Mouse (Mus musculus): ENCODE measurements around the gene Gimap5. TPM values are rescaled to one million over a fixed set of nuclear protein-coding genes. Genes with fewer than 3 reads are reported as not detected.

Gimap5 gene
- 2.3 and 3.8 TPM in 2 replicates for polyA plus RNA-seq (2015; fragmentation: Nextera tagmentation; extraction: Ambion mirVana)

DNA sequence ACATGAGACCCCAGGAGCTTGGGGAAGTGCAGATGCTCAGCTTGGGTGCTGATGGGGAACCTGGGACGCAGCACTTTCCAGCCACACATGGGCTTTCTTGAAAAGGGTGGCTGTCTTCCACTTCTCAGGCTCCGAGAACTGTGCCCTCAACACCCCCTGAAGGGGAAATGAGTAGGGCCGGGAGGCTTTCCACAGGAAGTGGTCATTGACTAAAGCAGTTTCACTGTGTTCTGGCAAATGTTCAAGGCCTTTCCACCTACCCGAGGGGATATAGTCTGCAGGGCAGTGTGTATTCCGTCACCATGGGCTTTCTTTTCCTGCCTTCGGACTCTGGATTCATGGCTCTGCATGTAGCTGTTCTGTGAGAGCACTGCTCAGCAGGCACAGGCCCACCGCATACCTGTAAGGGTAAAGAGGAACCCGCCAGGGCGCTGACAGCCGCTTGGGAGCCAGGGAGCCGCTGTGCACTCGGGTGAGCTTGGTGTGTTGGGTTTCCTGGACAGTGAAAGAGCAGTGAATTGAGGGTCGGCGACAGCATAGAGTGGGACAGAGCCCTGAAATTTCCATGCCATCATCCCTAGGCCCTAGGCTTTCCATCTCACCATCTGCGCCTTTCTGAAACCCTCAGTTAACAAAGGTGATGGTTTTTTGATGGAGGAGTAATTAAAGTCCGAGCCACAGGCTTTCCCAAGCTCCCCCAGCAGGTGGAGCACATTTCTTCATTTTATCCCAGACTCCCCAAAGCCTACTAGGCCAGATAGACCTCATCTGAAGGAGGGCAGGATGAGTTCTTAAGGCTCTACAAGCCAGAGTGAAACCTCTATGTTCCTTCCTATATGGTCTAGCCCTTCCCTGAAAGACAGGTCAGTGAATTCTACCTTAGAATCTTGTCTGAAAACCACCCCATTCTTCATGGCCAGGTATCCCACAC is at the start of gene Gimap5:
Gimap5 (plus strand) TSS at position 239 of the 931 bp plus-strand sequence.
- Histone ChIP-seq H3K27ac (no peak within 1 kb of the TSS), H3K27me3 (peaks cover 49% of the 10 kb centered on the region), H3K4me2 (peak within 1 kb of the TSS; percentile 30), H3K9ac (0 out of 2 replicates have a peak within 1 kb of the TSS, but pooled peaks have one; percentile 27), H3K9me3 (no peaks in the 10 kb centered on the region), H3K36me3 (no peaks in the 10 kb centered on the region), H3K4me3 (no peak within 1 kb of the TSS), H3K4me1 (peaks cover 8% of the 10 kb centered on the region)
- WGBS: 42% methylated on average over 16 of the region's 16 CpGs
- ATAC-seq (ENCODE audit: insufficient number of reproducible peaks, insufficient read depth, low FRiP score, low TSS enrichment, low read depth): no peak

DNA sequence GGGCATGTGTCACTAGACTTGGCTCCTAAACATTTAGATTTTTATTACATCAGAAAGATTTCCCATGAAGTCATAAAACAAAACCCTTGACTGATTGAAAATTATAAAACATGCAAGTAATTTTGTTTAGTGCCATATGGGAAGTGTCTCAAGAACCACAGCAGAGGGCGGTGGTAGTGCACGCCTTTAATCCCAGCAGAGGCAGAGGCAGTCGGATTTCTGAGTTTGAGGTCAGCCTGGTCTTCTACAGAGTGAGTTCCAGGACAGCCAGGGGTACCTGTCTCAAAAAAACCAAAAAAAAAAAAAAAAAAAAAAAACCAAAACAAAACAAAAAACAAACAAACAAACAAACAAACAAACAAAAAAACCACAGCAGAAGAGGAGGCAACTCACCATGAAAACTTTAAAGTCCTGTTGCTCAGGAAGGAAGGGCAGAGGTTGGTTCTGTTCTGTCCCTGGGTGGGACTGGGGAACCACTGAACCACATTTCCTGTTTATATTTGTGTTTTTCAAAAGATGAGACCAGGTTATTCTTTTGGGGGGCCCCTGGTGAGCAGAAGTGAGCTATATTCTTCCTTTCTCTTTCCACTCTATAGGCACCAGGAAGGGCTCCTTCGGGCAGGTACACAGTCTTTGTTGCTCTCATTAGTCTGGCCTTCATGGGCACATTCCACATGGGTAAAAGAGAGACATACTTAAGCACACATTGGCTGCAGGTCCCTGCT is 49.0 kb upstream of the Gimap5 start:
- no peak overlapping the region for H3K4me2 ChIP-seq
- H3K4me3 ChIP-seq: no peak overlapping the region
- H3K36me3 ChIP-seq: no peaks in the 10 kb centered on the region
- H3K9ac ChIP-seq: no peak overlapping the region
- no peaks in the 10 kb centered on the region for H3K9me3 ChIP-seq
- H3K27ac ChIP-seq: no peak overlapping the region
- no peaks in the 10 kb centered on the region for H3K4me1 ChIP-seq
- ATAC-seq (ENCODE audit: insufficient number of reproducible peaks, insufficient read depth, low FRiP score, low TSS enrichment, low read depth): no peak
- no peaks in the 10 kb centered on the region for H3K27me3 ChIP-seq
- 80% methylated on average over 4 of the region's 4 CpGs for WGBS

DNA sequence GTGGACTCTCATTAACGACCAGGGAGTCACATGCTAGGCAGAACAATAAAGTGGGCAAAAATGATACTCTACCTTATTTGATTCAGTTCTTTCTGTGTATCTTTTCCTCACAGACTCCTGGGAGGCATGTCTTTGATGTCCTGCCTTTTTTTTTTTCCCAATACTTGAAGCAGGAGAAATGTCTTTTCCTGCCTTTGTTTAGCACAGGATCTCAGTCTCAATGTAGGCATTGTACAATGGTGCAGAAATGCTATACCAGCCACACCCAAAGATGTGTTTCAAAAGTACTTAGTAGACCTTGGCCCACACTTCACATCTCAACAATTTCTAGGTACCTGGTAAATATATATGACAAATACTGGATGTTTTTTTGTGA is 48.5 kb upstream of the Gimap5 start:
- no peaks in the 10 kb centered on the region for H3K9me3 ChIP-seq
- ATAC-seq (ENCODE audit: insufficient number of reproducible peaks, insufficient read depth, low FRiP score, low TSS enrichment, low read depth): no peak
- 47% methylated on average over 1 of the region's 1 CpGs for WGBS

DNA sequence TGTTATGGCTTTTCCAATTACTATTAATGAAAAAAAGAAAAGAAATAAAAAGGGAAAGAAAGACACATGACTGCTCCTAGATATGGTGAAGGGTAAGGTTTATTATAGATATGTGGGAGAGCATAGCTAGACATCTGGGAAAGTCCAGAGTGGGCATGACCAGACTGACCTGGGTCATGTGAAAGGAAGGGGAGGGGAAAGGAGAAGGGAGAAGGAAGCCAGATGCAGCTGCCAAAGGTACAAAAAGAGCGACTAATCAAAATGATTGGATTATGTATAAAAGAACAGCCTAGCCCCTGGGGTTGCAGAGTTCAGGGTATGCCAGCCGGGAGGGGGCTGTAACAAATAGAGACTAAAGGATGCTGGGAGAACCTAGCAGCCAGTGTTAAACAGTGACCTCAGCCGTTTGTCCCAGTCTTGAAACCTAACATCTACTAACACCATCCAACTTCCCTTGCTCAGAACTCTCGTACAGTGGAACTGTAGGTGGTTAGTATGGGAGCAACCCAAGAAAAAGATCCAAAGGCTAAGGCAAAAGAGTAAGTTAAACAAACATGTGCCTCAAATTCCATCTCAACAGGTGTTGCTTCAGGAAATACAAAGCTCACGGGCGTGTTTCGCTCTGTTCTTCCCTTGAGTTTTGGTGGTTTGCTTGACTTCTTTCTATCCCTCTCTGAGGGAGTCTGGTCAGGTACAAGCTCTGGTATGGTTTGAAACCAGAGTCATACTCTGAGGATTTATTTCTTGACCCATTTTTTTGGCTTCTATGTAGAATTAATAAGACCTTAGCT is 47.7 kb upstream of the Gimap5 start:
- Histone ChIP-seq H3K27ac (no peak overlapping the region), H3K4me2 (no peak overlapping the region), H3K27me3 (no peaks in the 10 kb centered on the region), H3K4me1 (no peaks in the 10 kb centered on the region), H3K36me3 (no peaks in the 10 kb centered on the region), H3K9me3 (no peaks in the 10 kb centered on the region), H3K4me3 (no peak overlapping the region), H3K9ac (no peak overlapping the region)
- ATAC-seq (ENCODE audit: insufficient number of reproducible peaks, insufficient read depth, low FRiP score, low TSS enrichment, low read depth): no peak
- 71% methylated on average over 7 of the region's 7 CpGs for WGBS

More for the DNA sequence above, 48.5 kb upstream of the Gimap5 start:
- Histone ChIP-seq H3K4me2 (no peak overlapping the region), H3K27me3 (no peaks in the 10 kb centered on the region), H3K36me3 (no peaks in the 10 kb centered on the region), H3K27ac (no peak overlapping the region), H3K4me3 (no peak overlapping the region), H3K9ac (no peak overlapping the region), H3K4me1 (no peaks in the 10 kb centered on the region)

DNA sequence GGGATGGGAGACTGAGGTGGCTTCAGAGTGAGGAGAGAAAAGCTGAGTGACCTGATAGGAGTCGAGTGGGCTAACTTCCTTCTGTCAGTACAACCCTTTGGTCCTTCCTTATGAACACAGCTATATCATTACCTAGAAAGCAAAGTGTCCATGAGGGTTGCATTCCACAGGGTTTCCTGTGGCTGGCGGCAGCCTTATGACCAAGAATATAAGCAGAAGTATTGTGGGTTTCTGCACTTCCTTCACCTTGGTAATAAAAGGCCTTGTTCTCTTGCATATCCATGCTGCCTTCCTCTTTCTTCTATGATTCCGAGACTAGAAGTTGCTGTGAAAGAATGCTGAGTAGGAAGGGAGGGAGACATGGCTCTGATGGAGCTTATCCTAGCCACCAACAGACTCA is 47.1 kb upstream of the Gimap5 start:
- 83% methylated on average over 3 of the region's 3 CpGs for WGBS
- Histone ChIP-seq H3K9ac (no peak overlapping the region), H3K27ac (no peak overlapping the region), H3K27me3 (no peaks in the 10 kb centered on the region), H3K9me3 (no peaks in the 10 kb centered on the region), H3K4me2 (no peak overlapping the region), H3K4me3 (no peak overlapping the region), H3K36me3 (no peaks in the 10 kb centered on the region), H3K4me1 (no peaks in the 10 kb centered on the region)
- ATAC-seq (ENCODE audit: insufficient number of reproducible peaks, insufficient read depth, low FRiP score, low TSS enrichment, low read depth): no peak

DNA sequence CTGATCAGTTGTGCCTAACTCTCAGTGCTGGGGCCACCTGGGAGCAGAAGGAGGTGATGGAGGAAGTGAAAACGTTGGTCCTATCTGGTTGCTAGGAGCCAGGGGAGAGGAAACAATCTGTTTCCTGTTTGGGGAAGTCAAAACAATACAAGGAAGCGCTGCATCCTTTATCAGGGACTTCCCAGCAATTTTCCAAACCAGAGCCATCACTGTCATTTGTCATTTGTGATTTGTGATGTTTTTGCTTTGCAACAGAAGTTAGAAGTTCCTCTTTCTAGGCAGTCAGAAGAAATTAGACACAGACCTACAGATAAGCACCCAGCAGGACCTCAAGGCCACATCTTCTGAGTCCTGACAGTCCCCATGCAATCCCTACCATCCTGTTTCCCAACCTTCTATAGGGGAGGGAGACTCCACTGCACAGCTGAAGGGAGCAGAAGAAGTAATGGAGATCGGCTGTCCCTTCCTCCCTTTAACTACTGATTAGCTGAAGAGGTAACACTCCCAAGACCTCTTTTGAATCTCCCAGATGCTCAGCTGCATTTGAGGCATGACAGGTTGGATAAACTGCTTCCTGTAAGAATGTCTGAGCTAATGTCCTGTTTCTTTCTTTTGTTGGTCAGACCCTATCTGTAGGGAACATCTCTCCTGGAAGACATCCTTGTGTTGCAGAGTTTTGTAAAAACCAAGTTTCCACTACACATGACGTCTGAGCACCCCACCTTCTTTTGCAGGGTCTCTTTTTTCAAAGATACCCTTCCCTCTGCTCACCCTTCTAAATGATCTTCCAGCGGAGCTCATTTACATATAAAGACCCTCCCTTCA is 45.5 kb upstream of the Gimap5 start:
- Histone ChIP-seq H3K27ac (peak overlapping the region; percentile 44; the same call in 1 of the 2 replicates), H3K9ac (no peak overlapping the region), H3K4me2 (no peak overlapping the region), H3K4me3 (no peak overlapping the region), H3K9me3 (no peaks in the 10 kb centered on the region), H3K4me1 (no peaks in the 10 kb centered on the region), H3K36me3 (no peaks in the 10 kb centered on the region), H3K27me3 (no peaks in the 10 kb centered on the region)
- 46% methylated on average over 5 of the region's 5 CpGs for WGBS
- ATAC-seq (ENCODE audit: insufficient number of reproducible peaks, insufficient read depth, low FRiP score, low TSS enrichment, low read depth): no peak

DNA sequence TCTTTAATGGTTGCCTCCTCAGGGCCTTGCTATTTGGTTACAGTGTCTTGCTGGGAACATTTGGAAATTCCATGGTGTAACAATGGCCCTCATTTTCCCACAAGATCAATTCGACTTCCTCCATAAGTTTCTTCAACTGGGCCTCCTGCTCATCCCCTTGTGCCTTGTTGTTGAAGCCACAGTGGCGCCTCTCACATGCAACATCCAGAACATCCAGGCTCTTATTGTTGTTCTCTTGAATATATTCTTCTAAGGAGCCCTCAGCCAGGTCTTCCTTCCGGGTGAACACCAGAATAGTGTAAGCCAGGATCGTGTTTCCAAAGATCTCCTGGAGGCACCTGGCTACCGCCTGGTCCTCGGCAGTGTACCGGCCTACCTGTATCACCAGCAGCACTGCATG is 43.9 kb upstream of the Gimap5 start:
- H3K27me3 ChIP-seq: no peaks in the 10 kb centered on the region
- no peaks in the 10 kb centered on the region for H3K4me1 ChIP-seq
- H3K27ac ChIP-seq: no peak overlapping the region
- 73% methylated on average over 7 of the region's 7 CpGs for WGBS
- ATAC-seq (ENCODE audit: insufficient number of reproducible peaks, insufficient read depth, low FRiP score, low TSS enrichment, low read depth): no peak
- H3K9ac ChIP-seq: no peak overlapping the region
- H3K9me3 ChIP-seq: no peaks in the 10 kb centered on the region
- no peak overlapping the region for H3K4me3 ChIP-seq
- H3K4me2 ChIP-seq: no peak overlapping the region
- no peaks in the 10 kb centered on the region for H3K36me3 ChIP-seq

DNA sequence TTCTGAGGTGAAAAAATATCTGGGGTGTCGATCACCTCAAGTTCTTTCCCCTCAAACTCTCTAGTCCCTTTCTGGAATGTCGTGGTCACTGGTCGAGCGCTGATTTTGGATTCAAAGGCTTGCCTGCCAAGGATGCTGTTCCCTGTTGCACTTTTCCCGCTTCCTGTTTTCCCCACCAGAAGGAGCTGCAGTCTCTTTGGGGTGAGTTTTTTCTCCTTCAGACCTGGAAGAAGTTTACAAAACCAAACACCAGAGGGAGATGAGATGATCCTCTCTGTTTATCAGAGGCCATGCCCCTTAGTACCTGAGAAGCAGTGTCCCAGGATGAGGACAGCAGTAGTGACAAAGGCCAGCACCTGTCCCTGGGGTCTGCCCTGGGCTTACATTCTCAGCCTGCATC is 43.4 kb upstream of the Gimap5 start:
- H3K4me1 ChIP-seq: no peaks in the 10 kb centered on the region
- no peaks in the 10 kb centered on the region for H3K36me3 ChIP-seq
- no peak overlapping the region for H3K27ac ChIP-seq
- H3K4me2 ChIP-seq: no peak overlapping the region
- H3K9me3 ChIP-seq: no peaks in the 10 kb centered on the region
- no peaks in the 10 kb centered on the region for H3K27me3 ChIP-seq
- no peak for ATAC-seq (ENCODE audit: insufficient number of reproducible peaks, insufficient read depth, low FRiP score, low TSS enrichment, low read depth)
- H3K9ac ChIP-seq: no peak overlapping the region
- no peak overlapping the region for H3K4me3 ChIP-seq
- WGBS: 61% methylated on average over 5 of the region's 5 CpGs

DNA sequence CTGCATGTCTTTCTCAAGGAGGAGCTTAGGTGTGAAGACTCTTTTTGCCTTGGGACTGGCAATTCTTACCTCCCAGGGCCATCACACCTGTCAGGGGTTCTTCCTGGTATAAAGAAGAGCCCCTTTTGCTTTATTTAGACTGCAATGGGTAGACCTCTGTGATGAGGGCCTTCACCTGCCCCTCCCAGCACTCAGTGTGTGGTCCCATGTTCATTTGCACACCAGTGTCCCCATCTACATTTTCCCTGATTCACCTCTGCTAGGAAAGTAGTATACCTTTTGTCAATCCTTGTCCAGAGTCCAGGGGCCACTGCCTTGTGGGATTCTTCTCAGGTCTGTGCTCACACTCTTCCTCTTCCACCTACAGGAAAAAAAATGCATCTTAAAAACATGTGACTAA is 41.9 kb upstream of the Gimap5 start:
- no peak for ATAC-seq (ENCODE audit: insufficient number of reproducible peaks, insufficient read depth, low FRiP score, low TSS enrichment, low read depth)
- no peak overlapping the region for H3K4me3 ChIP-seq
- no peaks in the 10 kb centered on the region for H3K9me3 ChIP-seq
- no peaks in the 10 kb centered on the region for H3K36me3 ChIP-seq
- H3K9ac ChIP-seq: no peak overlapping the region
- H3K27ac ChIP-seq: no peak overlapping the region
- H3K27me3 ChIP-seq: no peaks in the 10 kb centered on the region
- no peaks in the 10 kb centered on the region for H3K4me1 ChIP-seq
- no peak overlapping the region for H3K4me2 ChIP-seq

DNA sequence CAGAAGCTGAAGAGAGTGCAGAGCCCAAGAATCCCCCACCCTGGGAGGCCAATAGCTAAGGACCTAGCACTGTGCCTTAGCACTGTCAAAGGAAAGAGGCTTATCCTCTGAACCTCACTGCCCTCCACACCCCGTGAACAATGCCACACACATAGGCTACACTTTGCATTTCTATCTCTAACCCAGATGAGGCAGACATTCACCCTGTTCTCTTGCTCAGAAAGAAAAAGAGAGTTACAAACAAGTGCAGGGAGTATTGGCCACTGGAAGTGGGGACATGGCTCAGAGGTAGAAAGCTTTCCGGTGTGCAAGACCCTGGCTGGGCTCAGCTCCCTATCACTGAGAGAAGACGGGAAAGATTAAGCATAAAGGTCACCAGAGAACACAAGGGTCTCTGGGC is 39.9 kb upstream of the Gimap5 start:
- Histone ChIP-seq H3K4me3 (no peak overlapping the region), H3K27ac (no peak overlapping the region), H3K4me1 (no peaks in the 10 kb centered on the region), H3K9me3 (no peaks in the 10 kb centered on the region), H3K9ac (no peak overlapping the region), H3K36me3 (no peaks in the 10 kb centered on the region), H3K4me2 (0 out of 2 replicates have a peak overlapping the region, but pooled peaks have one; percentile 11), H3K27me3 (no peaks in the 10 kb centered on the region)
- WGBS: 57% methylated on average over 3 of the region's 3 CpGs
- ATAC-seq (ENCODE audit: insufficient number of reproducible peaks, insufficient read depth, low FRiP score, low TSS enrichment, low read depth): no peak

DNA sequence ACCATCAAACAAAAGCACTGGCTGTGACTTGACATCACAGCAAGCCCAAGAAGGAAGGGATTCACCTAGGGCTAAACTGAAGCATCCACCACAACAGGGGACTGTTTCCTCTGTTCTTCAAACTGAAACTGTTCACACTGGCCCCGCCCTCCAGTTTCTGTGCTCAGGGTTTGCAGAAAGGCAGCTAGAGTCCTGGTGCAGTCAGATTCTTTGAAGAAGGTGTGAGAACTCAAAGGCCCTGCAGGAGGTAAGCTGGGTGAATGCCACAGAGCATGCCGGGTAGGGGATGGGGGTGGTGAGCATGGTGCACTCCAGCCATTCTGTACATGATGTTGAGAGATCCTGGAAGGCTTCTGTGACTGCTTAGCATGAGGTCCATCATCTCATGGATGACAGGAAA is 27.5 kb upstream of the Gimap5 start, which contains the start of the genes Gm28053 and Gimap7:
Gm28053 (plus strand) TSS at position 153 of the 400 bp plus-strand sequence.
Gimap7 (plus strand) TSS at position 167 of the 400 bp plus-strand sequence.
- Histone ChIP-seq H3K27ac (no peak within 1 kb of the TSS), H3K4me3 (no peak within 1 kb of the TSS), H3K9me3 (no peaks in the 10 kb centered on the region), H3K36me3 (no peaks in the 10 kb centered on the region), H3K9ac (no peak within 1 kb of the TSS), H3K4me2 (no peak within 1 kb of the TSS), H3K4me1 (no peaks in the 10 kb centered on the region), H3K27me3 (no peaks in the 10 kb centered on the region)
- ATAC-seq (ENCODE audit: insufficient number of reproducible peaks, insufficient read depth, low FRiP score, low TSS enrichment, low read depth): no peak
- 57% methylated on average over 2 of the region's 2 CpGs for WGBS

Data from embryonic facial prominence, embryonic 13.5 days (tissue).